Mouse (Mus musculus) ES-CJ7 (cell line): Measurements from ENCODE around the gene Rara.

ENCODE experiments used
- DNase-seq: peaks from one replicate; pipeline ENCODE4 v3.0.0; 2011; ENCODE audit warnings: low read depth, low spot score

The Rara gene

GRCm38 (mm10) chr11:98995987-98996386, 68.4 kb downstream of the Rara start:
- DNase-seq = no peak

- no peak for DNase-seq
Observed at GRCm38 (mm10) chr11:98997659-98998058, 70.0 kb downstream of the Rara start.

- DNase-seq = no peak
Observed at GRCm38 (mm10) chr11:98998776-98999175, 71.2 kb downstream of the Rara start.

DNA sequence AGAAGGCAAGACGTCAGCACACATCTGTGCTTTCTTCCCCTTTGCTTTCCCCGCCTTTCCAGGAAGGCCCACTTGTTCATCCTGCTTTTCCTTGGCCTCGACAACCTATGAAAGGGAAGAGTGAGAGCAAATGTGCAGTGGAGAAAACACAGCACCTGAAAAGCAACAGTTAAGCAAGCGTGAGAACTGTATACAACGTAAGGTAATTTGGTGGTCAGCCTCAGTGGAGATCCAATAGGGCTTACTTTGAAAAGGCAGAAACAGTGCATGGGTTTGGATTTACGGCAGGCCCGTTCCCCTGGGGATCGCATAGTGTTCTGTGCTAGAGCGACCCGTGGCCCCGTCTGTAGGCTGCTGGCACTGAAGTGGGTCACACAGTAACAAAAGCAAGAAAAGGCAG, 71.6 kb downstream of the Rara start:
- no peak for DNase-seq

DNA sequence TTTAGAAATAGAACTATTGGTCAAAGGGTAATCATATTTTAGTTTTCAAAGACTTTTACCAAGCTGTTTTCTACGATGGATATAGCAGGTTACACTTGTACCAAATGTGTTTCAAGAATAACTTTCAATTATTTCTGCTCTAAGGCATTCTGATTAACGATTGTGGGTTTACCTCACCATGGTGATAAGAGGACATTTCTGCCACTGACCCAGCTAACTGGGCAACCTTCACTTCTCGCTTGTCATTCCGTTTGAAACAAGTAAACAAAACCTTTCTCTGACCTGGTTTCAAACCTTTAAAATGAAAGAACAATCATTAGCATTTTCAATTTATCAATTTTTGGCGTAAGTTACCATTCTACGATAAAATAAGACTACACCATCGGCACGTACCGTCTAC, 79.2 kb downstream of the Rara start:
- no peak for DNase-seq

DNA sequence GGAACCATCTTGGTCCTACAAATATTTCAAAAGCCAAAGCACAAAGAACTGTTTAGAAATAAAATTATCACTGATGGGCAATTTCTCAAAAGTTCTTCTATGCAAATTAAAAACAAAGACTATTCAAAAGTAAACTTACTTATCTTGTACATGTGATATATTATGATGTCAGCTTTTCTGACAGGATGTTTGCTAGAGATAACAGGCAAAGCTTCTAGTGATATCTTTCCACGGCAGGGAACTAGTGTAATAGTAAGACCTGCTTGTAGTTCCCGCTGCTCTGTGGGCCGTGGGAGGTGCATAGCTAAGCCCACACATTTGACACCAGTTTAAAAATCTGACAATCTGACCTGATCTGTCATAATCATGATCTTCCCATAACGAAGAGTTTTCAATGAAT, 82.5 kb downstream of the Rara start:
- DNase-seq = no peak

DNA sequence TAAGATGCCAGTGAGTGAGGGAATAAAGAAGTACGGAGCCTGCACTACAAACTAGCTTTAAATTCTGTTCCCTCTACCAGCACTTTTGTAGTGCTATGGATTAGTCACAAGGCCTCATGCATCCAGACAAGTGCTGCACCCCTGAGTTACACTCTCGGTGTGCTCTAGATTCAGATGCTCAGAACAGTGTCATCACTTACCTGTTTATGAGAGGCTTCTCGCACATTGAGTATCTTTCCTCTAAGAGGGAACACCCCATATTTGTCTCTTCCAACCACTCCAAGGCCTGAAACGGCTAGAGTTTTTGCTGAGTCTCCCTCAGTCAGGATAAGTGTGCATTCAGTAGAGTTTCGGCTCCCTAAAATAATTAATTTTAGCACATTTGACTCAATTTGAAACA, 83.1 kb downstream of the Rara start:
- DNase-seq = no peak

DNA sequence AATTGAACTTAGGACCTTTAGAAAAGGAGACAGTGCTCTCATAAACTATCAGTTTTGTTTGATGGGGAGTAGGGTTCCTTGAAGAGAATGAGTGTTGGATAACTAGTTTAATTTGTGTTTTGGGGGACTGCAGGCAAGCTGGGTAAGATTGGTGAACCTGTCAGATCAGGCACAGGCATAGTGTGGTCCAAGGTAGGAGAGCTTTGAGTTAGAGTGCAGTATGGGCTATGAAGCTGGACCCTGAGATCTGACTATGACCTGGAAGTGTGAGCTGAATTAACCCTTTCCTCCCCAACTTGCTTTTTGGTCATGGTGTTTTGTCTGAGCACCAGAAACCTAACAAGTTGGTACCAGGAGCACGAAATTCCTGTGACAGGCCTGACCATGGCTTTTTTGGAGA, 86.2 kb downstream of the Rara start:
- DNase-seq = no peak

GRCm38 (mm10) chr11:99019844-99020243, 92.2 kb downstream of the Rara start:
- DNase-seq = no peak

DNA sequence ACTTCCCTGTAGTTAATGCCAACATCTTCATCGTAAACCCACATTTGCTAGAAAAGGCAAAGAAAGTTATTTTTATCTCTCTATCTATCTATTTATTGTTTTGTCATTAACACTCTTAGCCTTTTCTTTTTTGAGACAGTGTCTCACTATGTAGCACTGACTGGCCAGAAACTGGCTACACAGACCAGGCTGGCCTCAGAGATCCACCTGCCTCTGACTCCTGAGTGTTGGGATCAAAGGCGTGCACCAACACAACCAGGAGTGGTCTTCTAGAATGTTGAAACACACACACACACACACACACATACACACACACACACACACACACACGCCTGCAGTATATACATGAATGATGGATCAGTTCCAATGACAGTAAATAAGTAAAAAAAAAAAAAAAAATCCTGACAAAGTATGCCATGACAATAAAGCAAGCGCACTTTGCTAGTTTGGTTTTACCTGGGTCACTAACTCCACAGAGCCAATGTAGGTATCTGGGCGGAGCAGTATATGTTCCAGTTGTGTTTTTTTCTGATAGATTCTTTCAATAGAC, 94.8 kb downstream of the Rara start:
- DNase-seq = no peak

GRCm38 (mm10) chr11:99023094-99023493, 95.5 kb downstream of the Rara start:
- no peak for DNase-seq

DNA sequence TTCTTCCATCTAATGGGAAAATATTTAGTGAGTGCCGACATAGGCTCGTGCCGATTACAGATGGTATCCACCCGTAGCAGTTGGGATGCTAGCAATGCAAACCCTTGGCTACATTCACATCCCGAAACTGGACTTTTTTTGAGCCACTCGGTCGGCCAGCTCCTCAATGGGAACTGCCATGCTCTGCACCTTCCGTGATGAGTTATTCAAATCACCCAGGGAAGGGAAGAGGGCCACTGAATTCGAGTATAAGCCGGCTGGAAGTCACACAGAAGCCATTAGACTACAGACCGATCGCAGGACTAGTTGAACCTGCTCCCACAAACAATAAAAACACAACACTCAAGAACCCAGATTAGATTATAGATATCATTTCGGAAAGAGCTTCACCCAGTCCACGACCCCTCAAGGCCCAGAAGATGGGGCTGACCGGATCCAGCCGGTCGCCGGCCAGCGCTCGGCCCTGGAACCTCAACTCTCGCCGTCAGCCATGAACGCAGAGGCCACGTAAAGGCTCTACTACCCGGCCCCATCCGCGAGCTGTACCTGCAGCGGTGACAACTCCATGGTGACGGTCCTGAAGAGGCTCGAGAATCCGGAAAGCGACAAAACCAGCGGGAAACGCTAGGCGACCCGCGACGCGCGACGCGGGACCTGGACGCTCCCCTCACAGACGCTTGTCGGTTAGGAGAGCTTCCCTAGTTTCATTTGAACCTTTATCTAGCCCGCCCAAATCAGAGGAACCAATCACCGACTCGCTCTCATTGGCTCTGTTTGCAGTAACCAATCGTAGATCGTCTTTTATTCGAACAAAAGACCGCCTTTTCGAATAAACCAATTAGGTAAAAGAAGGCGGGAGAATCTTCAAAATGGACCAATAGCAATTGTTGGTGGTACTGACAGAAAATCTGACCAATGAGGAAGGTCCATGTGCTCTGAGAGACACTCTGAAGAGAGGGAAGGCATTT, 96.2 kb downstream of the Rara start, which contains the start of gene Top2a:
Gene Top2a (minus strand): TSS at position 690 of the 968 bp plus-strand sequence.
- peak; percentile 98 for DNase-seq
